Mouse (Mus musculus) heart, postnatal 0 days (tissue): ENCODE data around the gene Actl6b.

Experiments used
- CTCF ChIP-seq: IDR thresholded peaks from 2 replicates; pipeline ENCODE4 v1.5.1; 2016; ENCODE audit warnings: antibody characterized with exemption, control low read depth, low read depth
- EP300 ChIP-seq: IDR thresholded peaks from 2 replicates; pipeline ENCODE4 v1.6.1; 2016; ENCODE audit warnings: antibody characterized with exemption, low read depth

DNA sequence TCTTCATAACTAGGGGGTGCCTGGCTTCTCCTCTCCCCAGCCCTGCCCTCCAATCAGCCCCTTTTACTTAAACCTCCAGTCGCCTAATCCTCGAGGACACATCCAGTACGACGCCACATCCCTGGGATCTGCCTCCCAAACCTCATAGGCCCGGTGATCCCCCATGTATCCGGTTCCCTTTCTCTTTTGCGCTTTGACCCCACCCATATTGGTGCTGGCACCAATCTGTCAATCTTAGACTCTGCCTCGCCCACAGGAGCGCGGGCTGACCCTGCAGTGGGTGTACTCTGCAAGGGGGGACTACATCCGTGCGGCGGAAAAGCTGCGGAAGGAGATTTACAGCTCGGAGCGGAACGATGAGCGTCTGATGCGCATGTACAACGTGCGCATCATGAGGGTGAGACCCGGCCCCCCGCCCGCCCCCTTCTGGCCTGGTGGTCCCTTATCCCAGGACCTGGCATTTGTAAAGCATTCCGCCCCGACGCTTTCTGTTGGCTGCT, 30.4 kb downstream of the Actl6b start:
- TF ChIP-seq CTCF, result no peak
- no peak for TF ChIP-seq EP300
